Mouse (Mus musculus) heart, postnatal 0 days (tissue): Measurements from ENCODE around the gene Sos2. TPM values are rescaled to one million over a fixed set of nuclear protein-coding genes. Genes with fewer than 3 reads are reported as not detected.

Source experiments
- ATAC-seq: fragments of 200-750 bp; cut with Nextera tagmentation; 2 replicates; pipeline ENCODE4 v1.8.0; 2017; ENCODE audit warnings: low read depth, moderate number of reproducible peaks, moderate library complexity; ENCODE audit not compliant: insufficient read depth
- DNase-seq: peaks from one replicate; pipeline ENCODE4 v3.0.0-alpha.2; 2016; ENCODE audit warnings: low spot score
- H3K27ac ChIP-seq: fragments of 300-500 bp; sonication (generic); 2 replicates; pipeline ENCODE4 v1.5.1; 2014; ENCODE audit warnings: low read depth, mild to moderate bottlenecking
- H3K27me3 ChIP-seq: fragments of 300-500 bp; sonication (generic); 2 replicates; pipeline ENCODE4 v1.6.1; 2014; ENCODE audit warnings: low read length, mixed read lengths; ENCODE audit not compliant: control insufficient read depth, insufficient read depth
- H3K36me3 ChIP-seq: fragments of 300-500 bp; sonication (generic); replicated peaks from 2 replicates; pipeline ENCODE4 v1.6.1; 2014; ENCODE audit warnings: low read length, mixed read lengths; ENCODE audit not compliant: control insufficient read depth, insufficient read depth
- H3K4me1 ChIP-seq: fragments of 300-500 bp; sonication (generic); 2 replicates; pipeline ENCODE4 v1.6.1; 2014; ENCODE audit warnings: antibody characterized with exemption; ENCODE audit not compliant: control insufficient read depth, insufficient read depth
- H3K4me2 ChIP-seq: fragments of 300-500 bp; sonication (generic); 2 replicates; pipeline ENCODE4 v1.6.1; 2014; ENCODE audit warnings: low read depth, mild to moderate bottlenecking, low read length, moderate library complexity
- H3K4me3 ChIP-seq: fragments of 300-500 bp; sonication (generic); 2 replicates; pipeline ENCODE4 v1.5.1; 2014; ENCODE audit warnings: low read depth, low read length
- H3K9ac ChIP-seq: fragments of 300-500 bp; sonication (generic); replicated peaks from 2 replicates; pipeline ENCODE4 v1.6.1; 2014; ENCODE audit warnings: low read depth, low read length, mixed read lengths
- H3K9me3 ChIP-seq: fragments of 300-500 bp; sonication (generic); replicated peaks from 2 replicates; pipeline ENCODE4 v1.6.1; 2016; ENCODE audit warnings: low read length; ENCODE audit not compliant: control insufficient read depth
- CTCF ChIP-seq: IDR thresholded peaks from 2 replicates; pipeline ENCODE4 v1.5.1; 2016; ENCODE audit warnings: antibody characterized with exemption, control low read depth, low read depth
- EP300 ChIP-seq: IDR thresholded peaks from 2 replicates; pipeline ENCODE4 v1.6.1; 2016; ENCODE audit warnings: antibody characterized with exemption, low read depth
- WGBS: fragments of 180-500 bp; shearing (Covaris S2); extraction: QIAGEN DNeasy Blood & Tissue Kit; methylation state at CpG from one replicate; pipeline ENCODE4 v1.1.7; 2014; 5-methylcytosine and 5-hydroxymethylcytosine counted together
- polyA plus RNA-seq: library from polyadenylated mRNA; unstranded; fragments of >200 nt; fragmentation: Nextera tagmentation; extraction: Ambion mirVana; gene quantifications from 2 replicates; pipeline ENCODE4 v1.2.1, GENCODE M21; 2015
- total RNA-seq: library from RNA; depleted of rRNA; stranded (reverse); fragments of >200 nt; gene quantifications from 2 replicates; pipeline ENCODE4 v1.2.3, GENCODE M21; 2014; ENCODE audit warnings: low replicate concordance

Gene Sos2
- total and polyA plus RNA-seq, 2 experiments from 2014 or later, result 5.2 to 10.8 TPM

- H3K9ac ChIP-seq, result peak overlapping the region; percentile 78; the same call in 1 of the 2 replicates
Measured at GRCm38 (mm10) chr12:69583270-69583629, 98.4 kb downstream of the Sos2 start.

GRCm38 (mm10) chr12:69582613-69583269, 98.9 kb downstream of the Sos2 start, which contains the start of gene Vcpkmt:
Gene Vcpkmt (minus strand): TSS chr12:69583028.
- DNase-seq (peak; percentile 95), ATAC-seq (peak; percentile 97)
- peaks cover 7% of the 10 kb centered on the region for H3K4me1 ChIP-seq
- no peaks in the 10 kb centered on the region for H3K27me3 ChIP-seq
- H3K27ac ChIP-seq, result peak within 1 kb of the TSS; percentile 72
- no peaks in the 10 kb centered on the region for H3K9me3 ChIP-seq
- peak within 1 kb of the TSS; percentile 87 for H3K4me2 ChIP-seq
- peak within 1 kb of the TSS; percentile 78 for H3K9ac ChIP-seq
- peaks cover 49% of the 10 kb centered on the region for H3K36me3 ChIP-seq
- peak within 1 kb of the TSS; percentile 85 for H3K4me3 ChIP-seq
- under 1% methylated on average over 56 of the region's 56 CpGs for WGBS
- no peak for TF ChIP-seq EP300
- TF ChIP-seq CTCF, result no peak

More at GRCm38 (mm10) chr12:69583270-69583629, 98.4 kb downstream of the Sos2 start:
- no peak for DNase-seq
- H3K27me3 ChIP-seq, result no peaks in the 10 kb centered on the region
- H3K36me3 ChIP-seq, result peaks cover 44% of the 10 kb centered on the region
- no peak; the same call in 1 of the 2 replicates for ATAC-seq
- no peaks in the 10 kb centered on the region for H3K9me3 ChIP-seq
- peak overlapping the region; percentile 87 for H3K4me2 ChIP-seq
- TF ChIP-seq EP300, result no peak
- H3K4me1 ChIP-seq, result peaks cover 7% of the 10 kb centered on the region
- 33% methylated on average over 5 of the region's 5 CpGs for WGBS
- H3K4me3 ChIP-seq, result peak overlapping the region; percentile 85
- peak overlapping the region; percentile 39; the same call in 1 of the 2 replicates for H3K27ac ChIP-seq

- no peaks in the 10 kb centered on the region for H3K27me3 ChIP-seq
- H3K9ac ChIP-seq, result peak overlapping the region; percentile 78
- 23% methylated on average over 9 of the region's 9 CpGs for WGBS
- H3K4me3 ChIP-seq, result peak overlapping the region; percentile 85
- peak overlapping the region; percentile 87 for H3K4me2 ChIP-seq
- TF ChIP-seq EP300 (no peak), CTCF (no peak)
- ATAC-seq (no peak), DNase-seq (no peak)
- no peaks in the 10 kb centered on the region for H3K9me3 ChIP-seq
- peaks cover 51% of the 10 kb centered on the region for H3K36me3 ChIP-seq
- peaks cover 7% of the 10 kb centered on the region for H3K4me1 ChIP-seq
- peak overlapping the region; percentile 72 for H3K27ac ChIP-seq
Measured at GRCm38 (mm10) chr12:69582216-69582612, 99.4 kb downstream of the Sos2 start.

- ATAC-seq, result no peak
Measured at GRCm38 (mm10) chr12:69579623-69580022, 102.0 kb downstream of the Sos2 start.

GRCm38 (mm10) chr12:69576120-69576627, 105.5 kb downstream of the Sos2 start:
- H3K4me3 ChIP-seq, result no peak overlapping the region
- WGBS, result 81% methylated on average over 9 of the region's 9 CpGs

More at GRCm38 (mm10) chr12:69579623-69580022, 102.0 kb downstream of the Sos2 start:
- Histone ChIP-seq H3K9ac (no peak overlapping the region), H3K27me3 (no peaks in the 10 kb centered on the region), H3K4me1 (peaks cover 7% of the 10 kb centered on the region), H3K4me3 (no peak overlapping the region), H3K36me3 (peaks cover 38% of the 10 kb centered on the region), H3K4me2 (no peak overlapping the region), H3K27ac (no peak overlapping the region), H3K9me3 (no peaks in the 10 kb centered on the region)
- TF ChIP-seq CTCF, result no peak
- no peak for TF ChIP-seq EP300
- no peak for DNase-seq
- WGBS, result 52% methylated on average over 5 of the region's 5 CpGs

More at GRCm38 (mm10) chr12:69576120-69576627, 105.5 kb downstream of the Sos2 start:
- no peaks in the 10 kb centered on the region for H3K4me1 ChIP-seq
- no peak overlapping the region for H3K4me2 ChIP-seq
- ATAC-seq (no peak), DNase-seq (no peak)
- H3K36me3 ChIP-seq, result peaks cover 35% of the 10 kb centered on the region
- no peak for TF ChIP-seq CTCF
- TF ChIP-seq EP300, result no peak
- H3K9ac ChIP-seq, result no peak overlapping the region
- H3K9me3 ChIP-seq, result no peaks in the 10 kb centered on the region
- H3K27me3 ChIP-seq, result no peaks in the 10 kb centered on the region
- H3K27ac ChIP-seq, result no peak overlapping the region
